Mouse (Mus musculus) gastrocnemius, postnatal 14 days (tissue): ENCODE measurements at regions not wholly inside any gene's neighbourhood (a gene's known extent, or its start where the extent isn't known, plus 50 kb on each side); places are given as distances from the start of the nearest gene placed in this dataset.

Experiments
- DNase-seq: peaks from one replicate; pipeline ENCODE4 v3.0.0; 2021; ENCODE audit warnings: mixed read lengths
- intact Hi-C: fragments of 180-260 bp; cut with DNase I; formaldehyde crosslinking; loops from one replicate; pipeline ENCODE4 v1.15.1; 2025; ENCODE audit warnings: low total_unique reads

- peak; percentile 84 for DNase-seq
- intact Hi-C loops, result loop anchor here (5.0 kb wide), 1 partner anchor 405 kb away; no protein-coding TSS in a partner anchor
These were observed 52.5 kb upstream of the Prr5 start for GRCm38 (mm10) chr15:84616880-84617279.

- DNase-seq, result peak; percentile 88
- intact Hi-C loops, result loop anchor here (5.0 kb wide), 2 partner anchors 332 to 357 kb away; no protein-coding TSS in a partner anchor
These were observed 55.6 kb upstream of the Prr5 start for GRCm38 (mm10) chr15:84613536-84614527.

DNA sequence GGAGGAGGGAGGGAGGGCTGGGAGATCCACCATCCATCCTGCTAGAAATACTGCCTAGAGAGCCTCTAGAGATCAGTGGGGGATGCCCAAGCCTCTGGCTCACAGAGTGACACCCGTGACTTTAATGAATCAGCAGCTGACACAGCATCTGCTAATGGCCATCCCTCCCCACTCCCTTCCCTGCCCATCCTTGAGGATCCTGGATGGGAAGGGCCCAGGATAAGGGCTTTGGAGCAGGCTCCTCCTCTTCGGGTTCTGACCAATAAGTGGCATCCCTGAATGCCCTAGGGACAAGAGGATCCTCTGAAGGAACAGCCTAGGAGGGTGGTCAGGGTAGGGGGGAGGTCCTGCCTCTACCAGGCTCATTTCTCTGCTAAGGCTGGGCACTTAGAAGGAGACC lies 55.3 kb upstream of the Rtl6 start:
- intact Hi-C loops, result loop anchor here (5.0 kb wide), 2 partner anchors 331 to 356 kb away; no protein-coding TSS in a partner anchor
- no peak for DNase-seq

DNA sequence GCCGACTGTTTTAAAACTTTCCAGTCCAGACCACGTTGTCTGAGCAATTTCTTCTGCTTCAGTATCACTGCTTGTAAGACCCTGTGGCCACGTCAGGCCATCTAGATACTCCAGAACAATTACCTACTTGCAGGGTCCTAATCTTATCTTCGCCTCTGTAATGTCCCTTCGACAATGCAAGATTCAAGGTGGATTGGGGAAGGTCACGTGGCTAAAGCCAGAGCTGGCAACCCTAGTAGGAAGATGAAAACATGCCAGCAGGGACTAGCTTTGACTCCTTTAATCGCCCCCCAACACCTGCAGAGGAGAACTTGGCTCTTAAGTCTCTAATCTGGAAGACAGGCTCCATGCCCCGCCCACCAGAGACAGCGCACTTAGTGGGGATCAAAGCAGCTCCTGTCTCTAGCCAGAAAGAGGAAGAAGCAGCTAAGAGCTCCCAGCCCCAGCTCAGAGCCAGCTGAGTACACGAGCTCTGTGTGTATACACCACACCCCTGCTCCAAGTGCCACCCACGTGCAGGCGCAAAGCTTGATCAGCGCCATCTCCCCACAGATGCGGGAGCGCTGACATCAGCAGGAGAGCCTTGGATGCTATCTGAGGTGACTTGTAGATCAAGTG lies 52.3 kb upstream of the Rtl6 start:
- DNase-seq, result no peak
- intact Hi-C loops, result loop anchor here (5.0 to 10.0 kb wide), 3 partner anchors 65 to 353 kb away; no protein-coding TSS in a partner anchor

DNA sequence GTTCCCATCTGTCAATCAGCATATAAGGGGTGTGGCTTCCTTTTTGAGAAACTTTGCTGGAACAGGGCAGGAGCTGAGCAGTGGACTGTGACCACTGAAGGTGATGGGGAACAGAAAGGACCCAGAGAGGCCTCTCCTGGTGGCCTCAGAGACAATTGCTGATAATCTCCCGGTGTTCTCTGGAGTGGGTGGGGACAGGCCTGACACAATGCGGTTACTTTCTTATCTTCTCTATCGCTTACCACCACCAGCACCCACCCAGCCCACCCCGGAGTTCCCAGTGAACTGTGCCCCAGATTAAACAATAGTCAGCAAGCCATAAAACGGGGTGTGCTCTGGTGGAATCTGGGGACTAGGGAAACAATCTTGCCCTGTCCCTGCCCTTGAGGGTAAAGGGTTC lies 51.4 kb upstream of the Rtl6 start:
- DNase-seq, result no peak
- intact Hi-C loops, result loop anchor here (10.0 kb wide), 1 partner anchor 64 kb away; no protein-coding TSS in a partner anchor
